Mouse (Mus musculus) midbrain, postnatal 0 days (tissue): Measurements from ENCODE around the gene Soat1. TPM values are rescaled to one million over a fixed set of nuclear protein-coding genes. Genes with fewer than 3 reads are reported as not detected.

Experiments
- ATAC-seq: fragments of 200-750 bp; cut with Nextera tagmentation; 2 replicates; pipeline ENCODE4 v1.8.0; 2017; ENCODE audit warnings: moderate number of reproducible peaks, mild to moderate bottlenecking, moderate TSS enrichment, moderate library complexity; ENCODE audit not compliant: low FRiP score
- DNase-seq: peaks from one replicate; pipeline ENCODE4 v3.0.0-alpha.2; 2015; ENCODE audit warnings: low spot score
- H3K27ac ChIP-seq: fragments of 300-500 bp; sonication (generic); 2 replicates; pipeline ENCODE4 v1.5.1; 2014; ENCODE audit warnings: low read depth, mild to moderate bottlenecking, low read length, mixed read lengths
- H3K27me3 ChIP-seq: fragments of 300-500 bp; sonication (generic); 2 replicates; pipeline ENCODE4 v1.6.1; 2014; ENCODE audit warnings: low read length, control low read depth, mixed read lengths; ENCODE audit not compliant: insufficient read depth
- H3K36me3 ChIP-seq: fragments of 300-500 bp; sonication (generic); 2 replicates; pipeline ENCODE4 v1.6.1; 2014; ENCODE audit warnings: low read length, control low read depth, mixed read lengths; ENCODE audit not compliant: insufficient read depth
- H3K4me1 ChIP-seq: fragments of 300-500 bp; sonication (generic); 2 replicates; pipeline ENCODE4 v1.6.1; 2014; ENCODE audit warnings: mild to moderate bottlenecking, control low read depth, antibody characterized with exemption, low read length, mixed read lengths; ENCODE audit not compliant: insufficient read depth
- H3K4me2 ChIP-seq: fragments of 300-500 bp; sonication (generic); 2 replicates; pipeline ENCODE4 v1.6.1; 2014; ENCODE audit warnings: low read depth, mild to moderate bottlenecking, low read length, mixed read lengths; ENCODE audit not compliant: poor library complexity, severe bottlenecking
- H3K4me3 ChIP-seq: fragments of 300-500 bp; sonication (generic); 2 replicates; pipeline ENCODE4 v1.5.1; 2014; ENCODE audit warnings: low read depth, mild to moderate bottlenecking, low read length, moderate library complexity
- H3K9ac ChIP-seq: fragments of 300-500 bp; sonication (generic); replicated peaks from 2 replicates; pipeline ENCODE4 v1.6.1; 2014; ENCODE audit warnings: mild to moderate bottlenecking, low read length, moderate library complexity, mixed read lengths; ENCODE audit not compliant: poor library complexity, severe bottlenecking
- H3K9me3 ChIP-seq: fragments of 300-500 bp; sonication (generic); 2 replicates; pipeline ENCODE4 v1.6.1; 2016; ENCODE audit warnings: low read length, control low read depth
- CTCF ChIP-seq: IDR thresholded peaks from 2 replicates; pipeline ENCODE4 v1.5.1; 2016; ENCODE audit warnings: antibody characterized with exemption, mild to moderate bottlenecking
- WGBS: fragments of 180-500 bp; shearing (Covaris S2); extraction: QIAGEN DNeasy Blood & Tissue Kit; methylation state at CpG from one replicate; pipeline ENCODE4 v1.1.7; 2014; 5-methylcytosine and 5-hydroxymethylcytosine counted together
- polyA plus RNA-seq: library from polyadenylated mRNA; unstranded; fragments of >200 nt; fragmentation: Nextera tagmentation; extraction: Ambion mirVana; gene quantifications from 2 replicates; pipeline ENCODE4 v1.2.1, GENCODE M21; 2015
- total RNA-seq: library from RNA; depleted of rRNA; stranded (reverse); fragments of >200 nt; gene quantifications from 2 replicates; pipeline ENCODE4 v1.2.3, GENCODE M21; 2014; rRNA removed

The Soat1 gene
- total and polyA plus RNA-seq, 2 experiments from 2014 or later: 11.8 to 24.8 TPM

- H3K9ac ChIP-seq: no peak overlapping the region
- H3K36me3 ChIP-seq: no peaks in the 10 kb centered on the region
- 87% methylated on average over 4 of the region's 4 CpGs for WGBS
- no peak for TF ChIP-seq CTCF
- no peak for ATAC-seq
- H3K27me3 ChIP-seq: no peaks in the 10 kb centered on the region
- no peak overlapping the region for H3K4me2 ChIP-seq
- H3K4me1 ChIP-seq: no peaks in the 10 kb centered on the region
- no peak overlapping the region for H3K27ac ChIP-seq
- no peak overlapping the region for H3K4me3 ChIP-seq
- no peaks in the 10 kb centered on the region for H3K9me3 ChIP-seq
- no peak for DNase-seq
Measured at GRCm38 (mm10) chr1:156393148-156393547, 81.0 kb downstream of the Soat1 start.

- WGBS: 69% methylated on average over 3 of the region's 3 CpGs
Measured at GRCm38 (mm10) chr1:156386880-156387279, 87.3 kb downstream of the Soat1 start.

GRCm38 (mm10) chr1:156386232-156386631, 87.9 kb downstream of the Soat1 start:
- Histone ChIP-seq H3K4me2 (no peak overlapping the region), H3K36me3 (no peaks in the 10 kb centered on the region), H3K27me3 (no peaks in the 10 kb centered on the region), H3K27ac (no peak overlapping the region), H3K4me3 (no peak overlapping the region), H3K4me1 (no peaks in the 10 kb centered on the region), H3K9ac (no peak overlapping the region), H3K9me3 (0 out of 2 replicates have a peak, but pooled peaks cover 2% of the 10 kb centered on the region)
- WGBS: 91% methylated on average over 4 of the region's 4 CpGs
- TF ChIP-seq CTCF: no peak
- no peak for ATAC-seq
- DNase-seq: no peak

More at GRCm38 (mm10) chr1:156386880-156387279, 87.3 kb downstream of the Soat1 start:
- DNase-seq: no peak
- no peak overlapping the region for H3K27ac ChIP-seq
- no peak overlapping the region for H3K4me2 ChIP-seq
- TF ChIP-seq CTCF: no peak
- no peaks in the 10 kb centered on the region for H3K27me3 ChIP-seq
- no peaks in the 10 kb centered on the region for H3K36me3 ChIP-seq
- H3K9me3 ChIP-seq: 0 out of 2 replicates have a peak, but pooled peaks cover 2% of the 10 kb centered on the region
- H3K4me3 ChIP-seq: no peak overlapping the region
- H3K4me1 ChIP-seq: no peaks in the 10 kb centered on the region
- no peak overlapping the region for H3K9ac ChIP-seq
- no peak for ATAC-seq

- 87% methylated on average over 3 of the region's 3 CpGs for WGBS
- no peak for ATAC-seq
- H3K27ac ChIP-seq: no peak overlapping the region
Measured at GRCm38 (mm10) chr1:156381217-156381616, 92.9 kb downstream of the Soat1 start.

More at GRCm38 (mm10) chr1:156381217-156381616, 92.9 kb downstream of the Soat1 start:
- TF ChIP-seq CTCF: no peak
- no peak overlapping the region for H3K9ac ChIP-seq
- H3K36me3 ChIP-seq: no peaks in the 10 kb centered on the region
- no peaks in the 10 kb centered on the region for H3K27me3 ChIP-seq
- H3K4me1 ChIP-seq: no peaks in the 10 kb centered on the region
- no peak overlapping the region for H3K4me2 ChIP-seq
- H3K4me3 ChIP-seq: no peak overlapping the region
- H3K9me3 ChIP-seq: 0 out of 2 replicates have a peak, but pooled peaks cover 2% of the 10 kb centered on the region
- DNase-seq: no peak

Other genes with a start within 250 kb of the Soat1 start
- 0.93 and 1.9 TPM in 2 replicates for gene Tdrd5, start 170.7 kb downstream of the Soat1 start, total RNA-seq
- 1.3 TPM in 2 replicates for gene Tdrd5, start 170.7 kb downstream of the Soat1 start, polyA plus RNA-seq
- 1.8 and 2.1 TPM in 2 replicates for gene Nphs2, start 163.6 kb downstream of the Soat1 start, total RNA-seq
- gene Nphs2, start 163.6 kb downstream of the Soat1 start, polyA plus RNA-seq: 0.68 and 0.90 TPM in 2 replicates
- gene Gm2000, start 108.3 kb downstream of the Soat1 start, total RNA-seq: 684 and 980 TPM in 2 replicates
- 414 and 466 TPM in 2 replicates for gene Gm2000, start 108.3 kb downstream of the Soat1 start, polyA plus RNA-seq
- gene Axdnd1, start 53.2 kb downstream of the Soat1 start, total RNA-seq: not detected in 2 replicates
- 0.11 and 0.56 TPM in 2 replicates for gene Axdnd1, start 53.2 kb downstream of the Soat1 start, polyA plus RNA-seq
- gene Gm10031, start 49.7 kb upstream of the Soat1 start, total RNA-seq: 23.7 and 29.5 TPM in 2 replicates
- 0.53 and 0.54 TPM in 2 replicates for gene Gm10031, start 49.7 kb upstream of the Soat1 start, polyA plus RNA-seq
- gene Abl2, start 84.5 kb upstream of the Soat1 start, total RNA-seq: 25.9 and 42.3 TPM in 2 replicates
- gene Abl2, start 84.5 kb upstream of the Soat1 start, polyA plus RNA-seq: 4.2 and 4.7 TPM in 2 replicates
- gene Tor3a, start 200.0 kb upstream of the Soat1 start, total RNA-seq: 2.6 and 3.3 TPM in 2 replicates
- gene Tor3a, start 200.0 kb upstream of the Soat1 start, polyA plus RNA-seq: 3.1 and 3.5 TPM in 2 replicates
- 69.9 and 74.3 TPM in 2 replicates for gene Fam20b, start 244.8 kb upstream of the Soat1 start, total RNA-seq
- gene Fam20b, start 244.8 kb upstream of the Soat1 start, polyA plus RNA-seq: 30.0 and 32.3 TPM in 2 replicates